8 mouse cellular contexts compared by ENCODE assay signal in the genomic region with DNA sequence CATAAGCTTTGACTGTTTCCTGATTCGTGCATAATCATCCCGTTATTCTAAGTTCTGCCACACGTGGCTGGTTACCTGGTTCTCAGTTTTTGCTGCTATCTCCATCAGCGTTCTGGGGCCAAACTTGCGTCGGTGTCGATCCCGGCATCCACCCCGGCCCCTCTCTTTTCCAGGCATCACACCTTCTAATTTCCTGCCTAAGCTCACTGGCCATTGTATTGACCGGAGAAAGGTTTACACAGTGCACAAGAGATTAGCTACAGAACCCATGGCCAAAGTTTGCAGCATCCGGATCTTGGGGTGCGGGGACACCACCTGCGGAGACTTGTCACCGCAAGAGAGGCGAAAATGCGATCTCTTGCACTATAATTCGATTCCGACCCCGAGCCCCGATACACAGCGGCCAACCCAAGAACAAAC. TPM values are rescaled to one million over a fixed set of nuclear protein-coding genes. Genes with fewer than 3 reads are reported as not detected.
DNase-seq lines count a peak whose midpoint lies in the region; ATAC-seq and TF ChIP-seq lines count a peak whose summit lies in the region.

No protein-coding gene starts in this region.

- no peak for TF ChIP-seq CTCF in kidney, postnatal 0 days (IDR thresholded peaks at IDR 0.05; ENCODE audit: low read depth)

- H3K4me1 ChIP-seq in kidney, postnatal 0 days (replicated peaks; ENCODE audit: insufficient read depth, low read length) = peaks cover 24% of the 10 kb centered on the region; the same call in 1 of the 2 replicates
- peaks cover 14% of the 10 kb centered on the region for H3K4me1 ChIP-seq in brown adipose tissue, adult 24 weeks (ENCODE audit: control insufficient read depth, insufficient read depth, insufficient read length, low read length)
- H3K4me1 ChIP-seq in hindbrain, embryonic 13.5 days (replicated peaks) = peaks cover 61% of the 10 kb centered on the region
- peaks cover 58% of the 10 kb centered on the region for H3K4me1 ChIP-seq in midbrain, embryonic 13.5 days (replicated peaks)

- peak overlapping the region; percentile 67 for H3K4me3 ChIP-seq in kidney, postnatal 0 days (replicated peaks; ENCODE audit: low read depth, low read length)
- H3K4me3 ChIP-seq in brown adipose tissue, adult 24 weeks (ENCODE audit: insufficient read depth, low read depth, low read length) = peak overlapping the region; percentile 86
- H3K4me3 ChIP-seq in hindbrain, embryonic 13.5 days = peak overlapping the region; percentile 99
- peak overlapping the region; percentile 99 for H3K4me3 ChIP-seq in midbrain, embryonic 13.5 days (replicated peaks)

- no peaks in the 10 kb centered on the region for H3K9me3 ChIP-seq in kidney, postnatal 0 days (replicated peaks; ENCODE audit: low read length)
- no peaks in the 10 kb centered on the region for H3K9me3 ChIP-seq in hindbrain, embryonic 13.5 days
- no peaks in the 10 kb centered on the region for H3K9me3 ChIP-seq in midbrain, embryonic 13.5 days

- peak overlapping the region; percentile 91 for H3K27ac ChIP-seq in kidney, postnatal 0 days
- H3K27ac ChIP-seq in brown adipose tissue, adult 24 weeks (replicated peaks; ENCODE audit: low read depth, low read length) = peak overlapping the region; percentile 37
- H3K27ac ChIP-seq in hindbrain, embryonic 13.5 days = peak overlapping the region; percentile 83
- H3K27ac ChIP-seq in midbrain, embryonic 13.5 days = peak overlapping the region; percentile 62

- no peaks in the 10 kb centered on the region for H3K27me3 ChIP-seq in kidney, postnatal 0 days (ENCODE audit: insufficient read depth, low read length)
- H3K27me3 ChIP-seq in hindbrain, embryonic 13.5 days = no peaks in the 10 kb centered on the region
- no peaks in the 10 kb centered on the region for H3K27me3 ChIP-seq in midbrain, embryonic 13.5 days

- no peak for DNase-seq in kidney, postnatal 0 days (ENCODE audit: low spot score)
- no peak for DNase-seq in kidney, adult 11 months
- no peak for DNase-seq in layer of hippocampus, adult 11-12 months (ENCODE audit: low spot score)
- DNase-seq in kidney, adult 8-10 months = no peak
- DNase-seq in kidney, postnatal 14 days = no peak

- H3K36me3 ChIP-seq in kidney, postnatal 0 days (ENCODE audit: insufficient read depth, low read length) = peaks cover 7% of the 10 kb centered on the region; the same call in 1 of the 2 replicates
- H3K36me3 ChIP-seq in hindbrain, embryonic 13.5 days = peaks cover 15% of the 10 kb centered on the region
- H3K36me3 ChIP-seq in midbrain, embryonic 13.5 days = peaks cover 13% of the 10 kb centered on the region

- WGBS in kidney, postnatal 0 days = under 1% methylated on average over 21 of the region's 21 CpGs
- 0% methylated on average over 21 of the region's 21 CpGs for WGBS in hindbrain, embryonic 13.5 days
- under 1% methylated on average over 21 of the region's 21 CpGs for WGBS in midbrain, embryonic 13.5 days

- H3K4me2 ChIP-seq in kidney, postnatal 0 days (ENCODE audit: low read length) = peak overlapping the region; percentile 95
- H3K4me2 ChIP-seq in hindbrain, embryonic 13.5 days = peak overlapping the region; percentile 100
- peak overlapping the region; percentile 100 for H3K4me2 ChIP-seq in midbrain, embryonic 13.5 days (replicated peaks)

- peak overlapping the region; percentile 90 for H3K9ac ChIP-seq in kidney, postnatal 0 days (ENCODE audit: low read depth, low read length)
- peak overlapping the region; percentile 93 for H3K9ac ChIP-seq in hindbrain, embryonic 13.5 days
- peak overlapping the region; percentile 97 for H3K9ac ChIP-seq in midbrain, embryonic 13.5 days (replicated peaks)

- ATAC-seq in kidney, postnatal 0 days (replicated peaks; ENCODE audit: low FRiP score, low read depth) = peak; percentile 5; the same call in 1 of the 2 replicates
- peak; percentile 56 for ATAC-seq in hindbrain, embryonic 13.5 days (ENCODE audit: low FRiP score)
- ATAC-seq in midbrain, embryonic 13.5 days = peak; percentile 35; the same call in 1 of the 2 replicates

RNA-seq across cellular contexts. Expression of a gene that starts 0.3 kb away (rescaled TPM):
- 16.3 and 16.7 TPM in 2 replicates for polyA plus RNA-seq in kidney, postnatal 0 days (2015; fragmentation: Nextera tagmentation; extraction: Ambion mirVana)
- 3.8 and 4.8 TPM in 2 replicates for polyA plus RNA-seq in brown adipose tissue, adult 24 weeks (2012; ENCODE audit: insufficient read depth, insufficient read length, missing spikeins)
- 20.8 and 21.8 TPM in 2 replicates for polyA plus RNA-seq in hindbrain, embryonic 13.5 days (2015; fragmentation: Nextera tagmentation; extraction: Ambion mirVana)
- 18.7 and 21.9 TPM in 2 replicates for polyA plus RNA-seq in midbrain, embryonic 13.5 days (2015; fragmentation: Nextera tagmentation; extraction: Ambion mirVana)

RNA-seq across cellular contexts. Expression of a gene that starts 23.1 kb away (rescaled TPM):
- 40.9 and 41.2 TPM in 2 replicates for polyA plus RNA-seq in kidney, postnatal 0 days (2015; fragmentation: Nextera tagmentation; extraction: Ambion mirVana)
- 8.2 and 12.4 TPM in 2 replicates for polyA plus RNA-seq in brown adipose tissue, adult 24 weeks (2012; ENCODE audit: insufficient read depth, insufficient read length, missing spikeins)
- 138 and 142 TPM in 2 replicates for polyA plus RNA-seq in hindbrain, embryonic 13.5 days (2015; fragmentation: Nextera tagmentation; extraction: Ambion mirVana)
- polyA plus RNA-seq in midbrain, embryonic 13.5 days (2015; fragmentation: Nextera tagmentation; extraction: Ambion mirVana) = 149 and 155 TPM in 2 replicates

RNA-seq across cellular contexts. Expression of a gene that starts 23.1 kb away (rescaled TPM):
- 0.32 and 0.37 TPM in 2 replicates for polyA plus RNA-seq in kidney, postnatal 0 days (2015; fragmentation: Nextera tagmentation; extraction: Ambion mirVana)
- not detected in 2 replicates for polyA plus RNA-seq in brown adipose tissue, adult 24 weeks (2012; ENCODE audit: insufficient read depth, insufficient read length, missing spikeins)
- polyA plus RNA-seq in hindbrain, embryonic 13.5 days (2015; fragmentation: Nextera tagmentation; extraction: Ambion mirVana) = 1.6 TPM in 2 replicates
- 1.1 and 1.3 TPM in 2 replicates for polyA plus RNA-seq in midbrain, embryonic 13.5 days (2015; fragmentation: Nextera tagmentation; extraction: Ambion mirVana)

RNA-seq across cellular contexts. Expression of a gene that starts 28.9 kb away (rescaled TPM):
- 43.9 and 45.8 TPM in 2 replicates for polyA plus RNA-seq in kidney, postnatal 0 days (2015; fragmentation: Nextera tagmentation; extraction: Ambion mirVana)
- not detected in 2 replicates for polyA plus RNA-seq in brown adipose tissue, adult 24 weeks (2012; ENCODE audit: insufficient read depth, insufficient read length, missing spikeins)
- 285 and 298 TPM in 2 replicates for polyA plus RNA-seq in hindbrain, embryonic 13.5 days (2015; fragmentation: Nextera tagmentation; extraction: Ambion mirVana)
- polyA plus RNA-seq in midbrain, embryonic 13.5 days (2015; fragmentation: Nextera tagmentation; extraction: Ambion mirVana) = 383 and 402 TPM in 2 replicates

RNA-seq across cellular contexts. Expression of a gene that starts 38.9 kb away (rescaled TPM):
- 238 and 249 TPM in 2 replicates for polyA plus RNA-seq in kidney, postnatal 0 days (2015; fragmentation: Nextera tagmentation; extraction: Ambion mirVana)
- 76.4 and 79.9 TPM in 2 replicates for polyA plus RNA-seq in brown adipose tissue, adult 24 weeks (2012; ENCODE audit: insufficient read depth, insufficient read length, missing spikeins)
- 522 and 540 TPM in 2 replicates for polyA plus RNA-seq in hindbrain, embryonic 13.5 days (2015; fragmentation: Nextera tagmentation; extraction: Ambion mirVana)
- polyA plus RNA-seq in midbrain, embryonic 13.5 days (2015; fragmentation: Nextera tagmentation; extraction: Ambion mirVana) = 453 and 491 TPM in 2 replicates

Comparison
In these comparisons a context has a peak if more than half of its experiments do, and no peak if none do; other contexts are left out.
1. ATAC-seq: peak in every context shown above with its lines; median percentile 56 in hindbrain, embryonic 13.5 days; 35 in midbrain, embryonic 13.5 days; 5 in kidney, postnatal 0 days.
2. H3K27ac ChIP-seq: peak in every context shown above with its lines; median percentile 91 in kidney, postnatal 0 days; 83 in hindbrain, embryonic 13.5 days; 62 in midbrain, embryonic 13.5 days; 37 in brown adipose tissue, adult 24 weeks.